Mouse (Mus musculus) stomach, embryonic 14.5 days (tissue): ENCODE data around the gene Chkb. TPM values are rescaled to one million over a fixed set of nuclear protein-coding genes. Genes with fewer than 3 reads are reported as not detected.

Experiments
- ATAC-seq: fragments of 200-750 bp; cut with Nextera tagmentation; 2 replicates; pipeline ENCODE4 v1.8.0; 2017; ENCODE audit warnings: low read depth, moderate TSS enrichment; ENCODE audit not compliant: insufficient number of reproducible peaks, insufficient read depth, low FRiP score
- H3K27ac ChIP-seq: fragments of 300-500 bp; sonication (generic); 2 replicates; pipeline ENCODE4 v1.5.1; 2014; ENCODE audit warnings: mild to moderate bottlenecking, low read length, moderate library complexity, mixed read lengths
- H3K27me3 ChIP-seq: fragments of 300-500 bp; sonication (generic); 2 replicates; pipeline ENCODE4 v1.6.1; 2014; ENCODE audit warnings: low read length, control low read depth, mixed read lengths; ENCODE audit not compliant: control insufficient read depth, insufficient read depth
- H3K36me3 ChIP-seq: fragments of 300-500 bp; sonication (generic); 2 replicates; pipeline ENCODE4 v1.6.1; 2014; ENCODE audit warnings: mild to moderate bottlenecking, control low read depth, low read length, moderate library complexity, mixed read lengths; ENCODE audit not compliant: control insufficient read depth, insufficient read depth
- H3K4me1 ChIP-seq: fragments of 300-500 bp; sonication (generic); 2 replicates; pipeline ENCODE4 v1.6.1; 2014; ENCODE audit warnings: low read length, control low read depth, mixed read lengths; ENCODE audit not compliant: control insufficient read depth, insufficient read depth
- H3K4me2 ChIP-seq: fragments of 300-500 bp; sonication (generic); replicated peaks from 2 replicates; pipeline ENCODE4 v1.6.1; 2014; ENCODE audit warnings: low read depth, low read length, control low read depth
- H3K4me3 ChIP-seq: fragments of 300-500 bp; sonication (generic); 2 replicates; pipeline ENCODE4 v1.5.1; 2014; ENCODE audit warnings: low read depth, low read length, control low read depth
- H3K9ac ChIP-seq: fragments of 300-500 bp; sonication (generic); replicated peaks from 2 replicates; pipeline ENCODE4 v1.6.1; 2014; ENCODE audit warnings: low read depth, mild to moderate bottlenecking, control low read depth, low read length, moderate library complexity, mixed read lengths
- H3K9me3 ChIP-seq: fragments of 300-500 bp; sonication (generic); 2 replicates; pipeline ENCODE4 v1.6.1; 2016; ENCODE audit warnings: low read depth, low read length, control low read depth; ENCODE audit not compliant: control insufficient read depth
- WGBS: fragments of 180-500 bp; shearing (Covaris S2); extraction: QIAGEN DNeasy Blood & Tissue Kit; methylation state at CpG from one replicate; pipeline ENCODE4 v1.1.7; 2014; 5-methylcytosine and 5-hydroxymethylcytosine counted together
- polyA plus RNA-seq: library from polyadenylated mRNA; unstranded; fragments of >200 nt; fragmentation: Nextera tagmentation; extraction: Ambion mirVana; gene quantifications from 2 replicates; pipeline ENCODE4 v1.2.1, GENCODE M21; 2014

Chkb gene
- polyA plus RNA-seq, 1 experiment from 2014 or later, result 54.5 TPM

- Histone ChIP-seq H3K9me3 (no peaks in the 10 kb centered on the region), H3K27ac (no peak within 1 kb of the TSS), H3K4me3 (no peak within 1 kb of the TSS), H3K4me2 (no peak within 1 kb of the TSS), H3K27me3 (no peaks in the 10 kb centered on the region), H3K36me3 (peaks cover 15% of the 10 kb centered on the region), H3K4me1 (no peaks in the 10 kb centered on the region), H3K9ac (no peak within 1 kb of the TSS)
- ATAC-seq, result no peak
- WGBS, result 35% methylated on average over 6 of the region's 6 CpGs
These were observed 4.0 kb downstream of the Chkb start, which contains the start of gene Cpt1b for GRCm38 (mm10) chr15:89425711-89426121. Cpt1b (minus strand) TSS chr15:89425863.

GRCm38 (mm10) chr15:89424621-89425020 lies 5.1 kb downstream of the Chkb start:
- Histone ChIP-seq H3K4me2 (no peak overlapping the region), H3K27me3 (no peaks in the 10 kb centered on the region), H3K4me3 (no peak overlapping the region), H3K27ac (no peak overlapping the region), H3K9ac (no peak overlapping the region), H3K4me1 (no peaks in the 10 kb centered on the region), H3K36me3 (peaks cover 15% of the 10 kb centered on the region), H3K9me3 (no peaks in the 10 kb centered on the region)
- WGBS, result 84% methylated on average over 8 of the region's 8 CpGs
- ATAC-seq, result no peak

GRCm38 (mm10) chr15:89421938-89422337 lies 7.8 kb downstream of the Chkb start:
- Histone ChIP-seq H3K4me1 (no peaks in the 10 kb centered on the region), H3K9me3 (no peaks in the 10 kb centered on the region), H3K36me3 (peaks cover 7% of the 10 kb centered on the region), H3K27me3 (no peaks in the 10 kb centered on the region), H3K4me2 (no peak overlapping the region), H3K27ac (no peak overlapping the region), H3K9ac (no peak overlapping the region), H3K4me3 (no peak overlapping the region)
- no peak for ATAC-seq
- 93% methylated on average over 9 of the region's 9 CpGs for WGBS

DNA sequence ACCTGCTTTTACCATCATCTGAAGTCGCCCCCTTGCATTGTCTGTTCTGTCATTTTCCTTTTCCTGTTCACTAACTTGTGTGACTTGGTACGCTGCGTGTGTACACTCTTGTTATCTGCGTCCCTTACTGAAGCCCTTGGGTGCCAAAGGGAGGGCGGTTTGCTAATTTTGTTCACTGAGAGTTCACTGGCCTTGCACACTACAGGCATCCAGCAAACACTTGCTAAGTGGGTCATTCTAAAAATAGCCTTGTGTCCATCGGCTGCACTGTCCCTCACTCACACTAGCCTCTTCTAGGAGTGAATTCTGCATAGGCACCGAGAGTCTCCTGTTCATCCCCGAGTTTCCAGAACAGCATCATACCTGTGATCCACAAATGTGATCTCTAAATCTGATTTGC lies 14.4 kb downstream of the Chkb start:
- H3K27ac ChIP-seq, result no peak overlapping the region
- ATAC-seq, result no peak
- H3K36me3 ChIP-seq, result no peaks in the 10 kb centered on the region
- WGBS, result 83% methylated on average over 8 of the region's 8 CpGs
- H3K4me3 ChIP-seq, result no peak overlapping the region
- no peak overlapping the region for H3K9ac ChIP-seq
- no peak overlapping the region for H3K4me2 ChIP-seq
- no peaks in the 10 kb centered on the region for H3K27me3 ChIP-seq
- no peaks in the 10 kb centered on the region for H3K4me1 ChIP-seq
- no peaks in the 10 kb centered on the region for H3K9me3 ChIP-seq

DNA sequence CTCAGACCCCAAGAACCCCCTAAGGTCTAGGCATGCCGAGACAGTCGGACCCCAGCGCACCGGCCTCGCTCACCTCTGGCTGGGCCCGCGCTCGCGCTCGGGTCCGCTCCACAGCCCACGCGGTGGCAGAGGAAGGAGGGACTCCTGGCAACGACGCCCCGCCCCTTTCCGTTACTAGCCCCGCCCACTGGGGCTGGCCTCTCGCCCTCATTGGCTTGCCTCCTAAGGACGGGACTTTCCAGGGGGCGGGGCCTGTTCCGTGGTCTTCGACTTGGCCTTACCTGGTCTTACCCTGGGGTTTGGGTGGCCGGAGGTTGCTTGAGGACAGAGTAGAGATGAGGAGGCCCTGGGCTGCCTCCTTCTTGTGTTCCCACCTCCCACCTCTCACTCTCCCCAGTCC lies 19.6 kb downstream of the Chkb start, which contains the start of gene Syce3:
Gene Syce3 (minus strand): TSS at position 386 of the 400 bp plus-strand sequence.
- Histone ChIP-seq H3K9me3 (peaks cover 4% of the 10 kb centered on the region; the same call in 1 of the 2 replicates), H3K27me3 (no peaks in the 10 kb centered on the region), H3K27ac (no peak within 1 kb of the TSS), H3K4me2 (no peak within 1 kb of the TSS), H3K4me1 (no peaks in the 10 kb centered on the region), H3K9ac (no peak within 1 kb of the TSS), H3K4me3 (no peak within 1 kb of the TSS), H3K36me3 (no peaks in the 10 kb centered on the region)
- ATAC-seq, result peak; percentile 33; the same call in 1 of the 2 replicates
- 82% methylated on average over 21 of the region's 24 CpGs for WGBS

DNA sequence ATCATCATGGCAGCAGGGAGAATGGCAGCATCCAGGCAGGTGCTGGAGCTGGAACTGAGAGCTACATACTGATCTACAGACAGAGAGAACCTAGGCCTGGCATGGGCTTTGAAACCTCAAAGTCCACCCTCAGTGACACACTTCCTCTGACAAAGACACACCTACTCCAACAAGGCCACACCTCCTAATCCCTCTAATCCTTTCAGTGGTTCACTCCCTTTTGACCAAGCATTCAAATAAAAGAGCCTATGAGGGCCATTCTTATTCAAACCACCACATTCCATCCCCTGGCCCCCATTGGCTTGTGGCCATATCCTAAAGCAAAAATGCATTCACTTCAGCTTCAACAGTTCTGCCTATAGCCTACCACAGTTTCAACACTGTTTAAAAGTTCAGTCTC lies 23.0 kb downstream of the Chkb start:
- H3K9ac ChIP-seq, result no peak overlapping the region
- H3K4me3 ChIP-seq, result no peak overlapping the region
- no peak for ATAC-seq
- H3K4me1 ChIP-seq, result no peaks in the 10 kb centered on the region
- no peak overlapping the region for H3K27ac ChIP-seq
- H3K27me3 ChIP-seq, result no peaks in the 10 kb centered on the region
- no peaks in the 10 kb centered on the region for H3K36me3 ChIP-seq
- H3K4me2 ChIP-seq, result no peak overlapping the region
- peaks cover 4% of the 10 kb centered on the region; the same call in 1 of the 2 replicates for H3K9me3 ChIP-seq

- no peak for ATAC-seq
- Histone ChIP-seq H3K4me1 (no peaks in the 10 kb centered on the region), H3K4me3 (no peak overlapping the region), H3K27ac (no peak overlapping the region), H3K36me3 (no peaks in the 10 kb centered on the region), H3K9ac (no peak overlapping the region), H3K27me3 (no peaks in the 10 kb centered on the region), H3K4me2 (no peak overlapping the region), H3K9me3 (peaks cover 4% of the 10 kb centered on the region; the same call in 1 of the 2 replicates)
- 82% methylated on average over 10 of the region's 10 CpGs for WGBS
These were observed 24.7 kb downstream of the Chkb start for GRCm38 (mm10) chr15:89404831-89405623.

DNA sequence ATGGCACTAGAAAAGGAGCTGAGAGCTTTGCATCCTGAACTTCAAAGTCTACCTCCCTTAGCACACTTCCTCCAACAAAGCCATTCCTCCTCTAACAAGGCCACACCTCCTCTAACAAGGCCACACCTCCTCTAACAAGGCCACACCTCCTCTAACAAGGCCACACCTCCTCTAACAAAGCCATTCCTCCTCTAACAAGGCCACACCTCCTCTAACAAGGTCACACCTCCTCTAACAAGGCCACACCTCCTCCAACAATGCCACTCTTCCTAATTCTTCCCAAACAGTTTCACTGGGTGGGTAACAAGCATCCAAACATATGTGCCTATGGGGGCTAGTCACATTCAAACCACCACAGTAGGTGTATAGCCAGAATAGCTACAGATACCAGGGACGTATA lies 27.2 kb downstream of the Chkb start:
- Histone ChIP-seq H3K27ac (no peak overlapping the region), H3K4me3 (no peak overlapping the region), H3K4me2 (no peak overlapping the region), H3K9me3 (no peaks in the 10 kb centered on the region), H3K36me3 (no peaks in the 10 kb centered on the region), H3K27me3 (no peaks in the 10 kb centered on the region), H3K4me1 (no peaks in the 10 kb centered on the region), H3K9ac (no peak overlapping the region)
- ATAC-seq, result no peak
- 85% methylated on average over 1 of the region's 1 CpGs for WGBS

GRCm38 (mm10) chr15:89399716-89400115 lies 30.0 kb downstream of the Chkb start:
- H3K27me3 ChIP-seq, result no peaks in the 10 kb centered on the region
- no peak overlapping the region for H3K9ac ChIP-seq
- no peaks in the 10 kb centered on the region for H3K9me3 ChIP-seq
- H3K4me2 ChIP-seq, result no peak overlapping the region
- no peaks in the 10 kb centered on the region for H3K36me3 ChIP-seq
- WGBS, result 47% methylated on average over 1 of the region's 1 CpGs
- ATAC-seq, result no peak
- H3K27ac ChIP-seq, result no peak overlapping the region
- H3K4me3 ChIP-seq, result no peak overlapping the region
- H3K4me1 ChIP-seq, result no peaks in the 10 kb centered on the region
